Mouse (Mus musculus) bone marrow, adult 2 months (tissue): ENCODE results near the gene Hnf4a.

Experiments
- CTCF ChIP-seq: fragments of 200-500 bp; IDR thresholded peaks from 2 replicates; pipeline ENCODE4 v1.5.1; 2011; ENCODE audit warnings: low read length, control low read depth; ENCODE audit not compliant: control insufficient read depth, insufficient read depth
- POLR2A ChIP-seq: fragments of 200-500 bp; IDR thresholded peaks from 2 replicates; pipeline ENCODE4 v1.6.1; 2011; ENCODE audit warnings: low read depth, mild to moderate bottlenecking, control low read depth, low read length, borderline replicate concordance; ENCODE audit not compliant: control insufficient read depth

DNA sequence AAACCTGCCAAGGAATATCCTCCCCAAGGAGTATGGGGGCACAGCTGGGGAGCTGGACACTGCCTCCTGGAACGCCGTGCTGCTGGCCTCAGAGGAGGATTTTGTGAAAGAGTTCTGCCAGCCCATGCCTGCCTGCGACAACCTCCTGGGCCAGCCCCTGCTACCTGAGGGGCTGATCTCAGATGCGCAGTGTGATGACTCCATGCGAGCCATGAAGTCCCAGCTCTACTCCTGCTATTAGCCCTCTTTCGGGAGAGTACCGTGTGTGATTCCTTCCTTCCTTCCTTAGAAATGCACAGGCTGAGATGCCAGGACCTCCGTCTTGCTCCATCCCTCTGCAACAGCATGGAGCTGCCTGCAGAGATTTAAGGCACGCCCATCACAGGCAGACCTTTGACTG is 108.8 kb downstream of the Hnf4a start:
- TF ChIP-seq CTCF (no peak), POLR2A (no peak)
